Mouse (Mus musculus): ENCODE measurements at regions not wholly inside any gene's neighbourhood (a gene's known extent, or its start where the extent isn't known, plus 50 kb on each side); places are given as distances from the start of the nearest gene placed in this dataset.

GRCm38 (mm10) chr9:79233081-79233480 lies 485.6 kb downstream of the Col12a1 start:
- no peak for ATAC-seq (ENCODE audit: low read depth)
- Histone ChIP-seq H3K27me3 (ENCODE audit: control insufficient read depth, insufficient read depth, low read depth, low read length) (no peaks in the 10 kb centered on the region), H3K9me3 (replicated peaks; ENCODE audit: control insufficient read depth, low read length) (no peaks in the 10 kb centered on the region), H3K9ac (ENCODE audit: low read depth, low read length) (no peak overlapping the region), H3K36me3 (ENCODE audit: control insufficient read depth, insufficient read depth) (no peaks in the 10 kb centered on the region), H3K27ac (ENCODE audit: low read length) (no peak overlapping the region), H3K4me2 (ENCODE audit: low read depth, low read length) (no peak overlapping the region), H3K4me3 (ENCODE audit: low read depth, low read length) (no peak overlapping the region), H3K4me1 (ENCODE audit: control insufficient read depth, low read depth, low read length) (no peaks in the 10 kb centered on the region)
- WGBS (ENCODE audit: insufficient replicate concordance): 50% methylated on average over 3 of the region's 3 CpGs

- H3K27ac ChIP-seq (ENCODE audit: low read length): no peak overlapping the region
- H3K4me1 ChIP-seq (ENCODE audit: control insufficient read depth, low read depth, low read length): no peaks in the 10 kb centered on the region
- 49% methylated on average over 1 of the region's 1 CpGs for WGBS (ENCODE audit: insufficient replicate concordance)
- H3K9me3 ChIP-seq (replicated peaks; ENCODE audit: control insufficient read depth, low read length): no peaks in the 10 kb centered on the region
- no peak overlapping the region for H3K9ac ChIP-seq (ENCODE audit: low read depth, low read length)
- no peaks in the 10 kb centered on the region for H3K27me3 ChIP-seq (ENCODE audit: control insufficient read depth, insufficient read depth, low read depth, low read length)
- no peak overlapping the region for H3K4me3 ChIP-seq (ENCODE audit: low read depth, low read length)
- H3K36me3 ChIP-seq (ENCODE audit: control insufficient read depth, insufficient read depth): no peaks in the 10 kb centered on the region
- no peak for ATAC-seq (ENCODE audit: low read depth)
- no peak overlapping the region for H3K4me2 ChIP-seq (ENCODE audit: low read depth, low read length)
These were observed 484.9 kb downstream of the Col12a1 start for GRCm38 (mm10) chr9:79233751-79234150.

GRCm38 (mm10) chr9:79269646-79270213 lies 448.9 kb downstream of the Col12a1 start:
- Histone ChIP-seq H3K4me2 (ENCODE audit: low read depth, low read length) (no peak overlapping the region), H3K9ac (ENCODE audit: low read depth, low read length) (no peak overlapping the region), H3K36me3 (ENCODE audit: control insufficient read depth, insufficient read depth) (no peaks in the 10 kb centered on the region), H3K27ac (ENCODE audit: low read length) (no peak overlapping the region), H3K27me3 (ENCODE audit: control insufficient read depth, insufficient read depth, low read depth, low read length) (no peaks in the 10 kb centered on the region), H3K4me3 (ENCODE audit: low read depth, low read length) (no peak overlapping the region), H3K9me3 (replicated peaks; ENCODE audit: control insufficient read depth, low read length) (no peaks in the 10 kb centered on the region), H3K4me1 (ENCODE audit: control insufficient read depth, low read depth, low read length) (no peaks in the 10 kb centered on the region)
- 67% methylated on average over 13 of the region's 13 CpGs for WGBS (ENCODE audit: insufficient replicate concordance)
- no peak for ATAC-seq (ENCODE audit: low read depth)

GRCm38 (mm10) chr9:79270256-79270655 lies 448.4 kb downstream of the Col12a1 start:
- whole genome bisulfite sequencing (ENCODE audit: insufficient replicate concordance): 49% methylated on average over 2 of the region's 2 CpGs
- no peak for ATAC-seq (ENCODE audit: low read depth)
- no peak overlapping the region for H3K9ac ChIP-seq (ENCODE audit: low read depth, low read length)

GRCm38 (mm10) chr9:79287849-79288248 lies 430.8 kb downstream of the Col12a1 start:
- no peak overlapping the region for H3K4me3 ChIP-seq (ENCODE audit: low read depth, low read length)
- no peaks in the 10 kb centered on the region for H3K27me3 ChIP-seq (ENCODE audit: control insufficient read depth, insufficient read depth, low read depth, low read length)
- no peaks in the 10 kb centered on the region for H3K36me3 ChIP-seq (ENCODE audit: control insufficient read depth, insufficient read depth)
- no peaks in the 10 kb centered on the region for H3K9me3 ChIP-seq (replicated peaks; ENCODE audit: control insufficient read depth, low read length)
- H3K9ac ChIP-seq (ENCODE audit: low read depth, low read length): no peak overlapping the region
- no peak overlapping the region for H3K27ac ChIP-seq (ENCODE audit: low read length)
- no peak for ATAC-seq (ENCODE audit: low read depth)
- H3K4me1 ChIP-seq (ENCODE audit: control insufficient read depth, low read depth, low read length): no peaks in the 10 kb centered on the region
- WGBS (ENCODE audit: insufficient replicate concordance): 61% methylated on average over 3 of the region's 3 CpGs
- H3K4me2 ChIP-seq (ENCODE audit: low read depth, low read length): no peak overlapping the region

More at GRCm38 (mm10) chr9:79270256-79270655, 448.4 kb downstream of the Col12a1 start:
- no peak overlapping the region for H3K4me3 ChIP-seq (ENCODE audit: low read depth, low read length)
- no peaks in the 10 kb centered on the region for H3K27me3 ChIP-seq (ENCODE audit: control insufficient read depth, insufficient read depth, low read depth, low read length)
- H3K36me3 ChIP-seq (ENCODE audit: control insufficient read depth, insufficient read depth): no peaks in the 10 kb centered on the region
- H3K4me2 ChIP-seq (ENCODE audit: low read depth, low read length): no peak overlapping the region
- H3K9me3 ChIP-seq (replicated peaks; ENCODE audit: control insufficient read depth, low read length): no peaks in the 10 kb centered on the region
- H3K27ac ChIP-seq (ENCODE audit: low read length): no peak overlapping the region
- H3K4me1 ChIP-seq (ENCODE audit: control insufficient read depth, low read depth, low read length): no peaks in the 10 kb centered on the region

- H3K4me3 ChIP-seq (ENCODE audit: low read depth, low read length): no peak overlapping the region
- no peak for ATAC-seq (ENCODE audit: low read depth)
- no peak overlapping the region for H3K9ac ChIP-seq (ENCODE audit: low read depth, low read length)
- H3K36me3 ChIP-seq (ENCODE audit: control insufficient read depth, insufficient read depth): no peaks in the 10 kb centered on the region
- no peaks in the 10 kb centered on the region for H3K27me3 ChIP-seq (ENCODE audit: control insufficient read depth, insufficient read depth, low read depth, low read length)
- H3K4me2 ChIP-seq (ENCODE audit: low read depth, low read length): no peak overlapping the region
- no peak overlapping the region for H3K27ac ChIP-seq (ENCODE audit: low read length)
- 39% methylated on average over 3 of the region's 3 CpGs for WGBS (ENCODE audit: insufficient replicate concordance)
- no peaks in the 10 kb centered on the region for H3K4me1 ChIP-seq (ENCODE audit: control insufficient read depth, low read depth, low read length)
- no peaks in the 10 kb centered on the region for H3K9me3 ChIP-seq (replicated peaks; ENCODE audit: control insufficient read depth, low read length)
These were observed 423.3 kb downstream of the Col12a1 start for GRCm38 (mm10) chr9:79295306-79295705.

- H3K4me3 ChIP-seq (ENCODE audit: low read depth, low read length): no peak overlapping the region
- H3K27ac ChIP-seq (ENCODE audit: low read length): no peak overlapping the region
- H3K4me2 ChIP-seq (ENCODE audit: low read depth, low read length): no peak overlapping the region
- no peaks in the 10 kb centered on the region for H3K36me3 ChIP-seq (ENCODE audit: control insufficient read depth, insufficient read depth)
- H3K4me1 ChIP-seq (ENCODE audit: control insufficient read depth, low read depth, low read length): no peaks in the 10 kb centered on the region
- no peaks in the 10 kb centered on the region for H3K9me3 ChIP-seq (replicated peaks; ENCODE audit: control insufficient read depth, low read length)
- H3K27me3 ChIP-seq (ENCODE audit: control insufficient read depth, insufficient read depth, low read depth, low read length): no peaks in the 10 kb centered on the region
- no peak for ATAC-seq (ENCODE audit: low read depth)
- H3K9ac ChIP-seq (ENCODE audit: low read depth, low read length): no peak overlapping the region
- 55% methylated on average over 3 of the region's 3 CpGs for WGBS (ENCODE audit: insufficient replicate concordance)
These were observed 417.1 kb downstream of the Col12a1 start for GRCm38 (mm10) chr9:79301580-79301979.

GRCm38 (mm10) chr9:79310591-79310990 lies 408.0 kb downstream of the Col12a1 start:
- ATAC-seq (ENCODE audit: low read depth): no peak
- 46% methylated on average over 3 of the region's 3 CpGs for WGBS (ENCODE audit: insufficient replicate concordance)
- H3K9me3 ChIP-seq (replicated peaks; ENCODE audit: control insufficient read depth, low read length): no peaks in the 10 kb centered on the region
- H3K4me3 ChIP-seq (ENCODE audit: low read depth, low read length): no peak overlapping the region
- no peak overlapping the region for H3K9ac ChIP-seq (ENCODE audit: low read depth, low read length)
- no peak overlapping the region for H3K4me2 ChIP-seq (ENCODE audit: low read depth, low read length)
- H3K4me1 ChIP-seq (ENCODE audit: control insufficient read depth, low read depth, low read length): no peaks in the 10 kb centered on the region
- no peaks in the 10 kb centered on the region for H3K27me3 ChIP-seq (ENCODE audit: control insufficient read depth, insufficient read depth, low read depth, low read length)
- no peaks in the 10 kb centered on the region for H3K36me3 ChIP-seq (ENCODE audit: control insufficient read depth, insufficient read depth)
- H3K27ac ChIP-seq (ENCODE audit: low read length): no peak overlapping the region

GRCm38 (mm10) chr9:79317411-79317810 lies 401.2 kb downstream of the Col12a1 start:
- Histone ChIP-seq H3K36me3 (ENCODE audit: control insufficient read depth, insufficient read depth) (no peaks in the 10 kb centered on the region), H3K4me2 (ENCODE audit: low read depth, low read length) (no peak overlapping the region), H3K9me3 (replicated peaks; ENCODE audit: control insufficient read depth, low read length) (no peaks in the 10 kb centered on the region), H3K4me1 (ENCODE audit: control insufficient read depth, low read depth, low read length) (no peaks in the 10 kb centered on the region), H3K9ac (ENCODE audit: low read depth, low read length) (no peak overlapping the region), H3K27ac (ENCODE audit: low read length) (no peak overlapping the region), H3K4me3 (ENCODE audit: low read depth, low read length) (no peak overlapping the region), H3K27me3 (ENCODE audit: control insufficient read depth, insufficient read depth, low read depth, low read length) (no peaks in the 10 kb centered on the region)
- no peak for ATAC-seq (ENCODE audit: low read depth)

Measured in liver, embryonic 16.5 days (tissue).